In genomic region chr7:109986775-109987174, GRCm38 (mm10) we compare ENCODE assay signal across 7 mouse cellular contexts. TPM values are rescaled to one million over a fixed set of nuclear protein-coding genes. Genes with fewer than 3 reads are reported as not detected.
DNase-seq lines count a peak whose midpoint lies in the region; ATAC-seq lines count a peak whose summit lies in the region.
"Not testable (repeated sequence)": the region's sequence is repeated elsewhere in the genome, so short reads cannot be mapped to it uniquely, and the experiment has no call there.

Tmem41b (minus strand) TSS chr7:109986929.

- peak within 1 kb of the TSS; percentile 79 for H3K4me2 ChIP-seq in embryonic facial prominence, embryonic 13.5 days
- peak within 1 kb of the TSS; percentile 80 for H3K4me2 ChIP-seq in hindbrain, embryonic 16.5 days (ENCODE audit: low read length)
- peak within 1 kb of the TSS; percentile 71 for H3K4me2 ChIP-seq in lung, embryonic 16.5 days (ENCODE audit: low read depth, low read length)
- peak within 1 kb of the TSS; percentile 80 for H3K4me2 ChIP-seq in neural tube, embryonic 14.5 days (ENCODE audit: low read depth, low read length)

- WGBS in embryonic facial prominence, embryonic 13.5 days = 36% methylated on average over 6 of the region's 6 CpGs
- WGBS in hindbrain, embryonic 16.5 days = 39% methylated on average over 6 of the region's 6 CpGs
- 36% methylated on average over 6 of the region's 6 CpGs for WGBS in lung, embryonic 16.5 days
- WGBS in neural tube, embryonic 14.5 days = 36% methylated on average over 6 of the region's 6 CpGs

- H3K27ac ChIP-seq in embryonic facial prominence, embryonic 13.5 days = peak within 1 kb of the TSS; percentile 86
- H3K27ac ChIP-seq in hindbrain, embryonic 16.5 days (ENCODE audit: low read depth, low read length) = peak within 1 kb of the TSS; percentile 87
- H3K27ac ChIP-seq in lung, embryonic 16.5 days (ENCODE audit: low read length) = peak within 1 kb of the TSS; percentile 84
- H3K27ac ChIP-seq in neural tube, embryonic 14.5 days (ENCODE audit: low read depth, low read length) = peak within 1 kb of the TSS; percentile 84

- peak within 1 kb of the TSS; percentile 56 for H3K4me3 ChIP-seq in embryonic facial prominence, embryonic 13.5 days
- H3K4me3 ChIP-seq in hindbrain, embryonic 16.5 days (ENCODE audit: low read length) = peak within 1 kb of the TSS; percentile 66
- peak within 1 kb of the TSS; percentile 71 for H3K4me3 ChIP-seq in lung, embryonic 16.5 days (ENCODE audit: low read length)
- H3K4me3 ChIP-seq in neural tube, embryonic 14.5 days (ENCODE audit: low read depth, low read length) = peak within 1 kb of the TSS; percentile 43

- H3K4me1 ChIP-seq in embryonic facial prominence, embryonic 13.5 days; lung, embryonic 16.5 days (replicated peaks; ENCODE audit: control insufficient read depth, insufficient read depth, low read length); neural tube, embryonic 14.5 days (ENCODE audit: control insufficient read depth, insufficient read depth, low read length): not testable (repeated sequence)
- peaks cover 11% of the 10 kb centered on the region for H3K4me1 ChIP-seq in hindbrain, embryonic 16.5 days (ENCODE audit: control insufficient read depth, insufficient read depth, low read depth, low read length)

- not testable (repeated sequence) for H3K36me3 ChIP-seq in embryonic facial prominence, embryonic 13.5 days; hindbrain, embryonic 16.5 days (ENCODE audit: control insufficient read depth, insufficient read depth, low read length); lung, embryonic 16.5 days (ENCODE audit: control insufficient read depth, insufficient read depth, low read length); neural tube, embryonic 14.5 days (ENCODE audit: control insufficient read depth, insufficient read depth, low read length)

- H3K27me3 ChIP-seq in embryonic facial prominence, embryonic 13.5 days; hindbrain, embryonic 16.5 days (replicated peaks; ENCODE audit: control insufficient read depth, insufficient read depth, low read length); lung, embryonic 16.5 days (ENCODE audit: control insufficient read depth, insufficient read depth, low read depth, low read length); neural tube, embryonic 14.5 days (ENCODE audit: control insufficient read depth, insufficient read depth, low read length): not testable (repeated sequence)

- peak within 1 kb of the TSS; percentile 80 for H3K9ac ChIP-seq in embryonic facial prominence, embryonic 13.5 days
- peak within 1 kb of the TSS; percentile 77 for H3K9ac ChIP-seq in hindbrain, embryonic 16.5 days (ENCODE audit: low read depth, low read length)
- H3K9ac ChIP-seq in lung, embryonic 16.5 days (ENCODE audit: low read length) = peak within 1 kb of the TSS; percentile 68
- H3K9ac ChIP-seq in neural tube, embryonic 14.5 days (replicated peaks; ENCODE audit: low read depth, low read length) = peak within 1 kb of the TSS; percentile 62

- ATAC-seq in embryonic facial prominence, embryonic 13.5 days (ENCODE audit: insufficient number of reproducible peaks, insufficient read depth, low FRiP score, low TSS enrichment, low read depth); granulocyte monocyte progenitor cell, adult 5-6 weeks (replicated peaks; ENCODE audit: poor library complexity, severe bottlenecking); hindbrain, embryonic 16.5 days; lung, embryonic 16.5 days (ENCODE audit: low read depth): not testable (repeated sequence)
- 0 out of 2 replicates have a peak, but pooled peaks have one; percentile 0 for ATAC-seq in neural tube, embryonic 14.5 days (ENCODE audit: low read depth)

- not testable (repeated sequence) for H3K9me3 ChIP-seq in embryonic facial prominence, embryonic 13.5 days; hindbrain, embryonic 16.5 days (ENCODE audit: control insufficient read depth, low read length); lung, embryonic 16.5 days (ENCODE audit: control insufficient read depth, low read length); neural tube, embryonic 14.5 days (ENCODE audit: control insufficient read depth, low read length)

- peak; percentile 33 for DNase-seq in adrenal gland, adult 2 months
- DNase-seq in left cerebral cortex, adult 18-20 months (ENCODE audit: low spot score in 2 of 2) = peak; percentile 7 to 11

RNA-seq across cellular contexts. Expression of gene Tmem41b, which starts in this region (rescaled TPM):
- total RNA-seq in adrenal gland, adult 2 months (2021) = 10 to 100 TPM; 50.4 to 51.5 TPM
- 12.2 and 15.1 TPM in 2 replicates for polyA plus RNA-seq in adrenal gland, adult 2 months (2012; rRNA removed)
- polyA plus RNA-seq in embryonic facial prominence, embryonic 13.5 days (2015; fragmentation: Nextera tagmentation; extraction: Ambion mirVana) = 73.4 and 74.6 TPM in 2 replicates
- total RNA-seq in granulocyte monocyte progenitor cell, adult 5-6 weeks (2014; fragmentation: Nextera tagmentation) = 18.8 and 30.2 TPM in 2 replicates
- total RNA-seq in granulocyte monocyte progenitor cell, adult 5-6 weeks (2017) = 21.6 and 40.5 TPM in 2 replicates
- 62.2 and 65.8 TPM in 2 replicates for polyA plus RNA-seq in hindbrain, embryonic 16.5 days (2015; fragmentation: Nextera tagmentation; extraction: Ambion mirVana)
- total RNA-seq in left cerebral cortex, adult 18-20 months (2021) = 10 to 100 TPM; 55.1 to 61.4 TPM
- polyA plus RNA-seq in lung, embryonic 16.5 days (2015; fragmentation: Nextera tagmentation; extraction: Ambion mirVana) = 65.2 and 65.4 TPM in 2 replicates
- polyA plus RNA-seq in neural tube, embryonic 14.5 days (2014; fragmentation: Nextera tagmentation; extraction: Ambion mirVana) = 73.8 TPM in 2 replicates
